Mouse (Mus musculus) heart, embryonic 14.5 days (tissue): ENCODE measurements around the gene Atg5. TPM values are rescaled to one million over a fixed set of nuclear protein-coding genes. Genes with fewer than 3 reads are reported as not detected.

Experiments
- ATAC-seq: fragments of 200-750 bp; cut with Nextera tagmentation; 2 replicates; pipeline ENCODE4 v1.8.0; 2017; ENCODE audit warnings: low read depth, moderate TSS enrichment; ENCODE audit not compliant: insufficient number of reproducible peaks, insufficient read depth, low FRiP score
- H3K27ac ChIP-seq, 2 experiments: fragments of 200-500 bp in 1 of 2; fragments of 300-500 bp in 1 of 2; sonication (generic) in 1 of 2; replicated peaks in 1 of 2; 2 replicates each; pipeline ENCODE4 v1.5.1; 2012 to 2014; ENCODE audit warnings: low read depth in 2 of 2, low read length in 2 of 2, control low read depth in 1 of 2, mild to moderate bottlenecking in 1 of 2, mixed read lengths in 1 of 2; ENCODE audit not compliant: control insufficient read depth in 1 of 2, insufficient read depth in 1 of 2
- H3K27me3 ChIP-seq: fragments of 300-500 bp; sonication (generic); 2 replicates; pipeline ENCODE4 v1.6.1; 2014; ENCODE audit warnings: mild to moderate bottlenecking, low read length, control low read depth; ENCODE audit not compliant: control insufficient read depth, insufficient read depth
- H3K36me3 ChIP-seq: fragments of 300-500 bp; sonication (generic); 2 replicates; pipeline ENCODE4 v1.6.1; 2014; ENCODE audit warnings: mild to moderate bottlenecking, control low read depth, low read length, mixed read lengths; ENCODE audit not compliant: control insufficient read depth, insufficient read depth
- H3K4me1 ChIP-seq, 2 experiments: fragments of 200-500 bp in 1 of 2; fragments of 300-500 bp in 1 of 2; sonication (generic) in 1 of 2; 2 replicates each; pipeline ENCODE4 v1.6.1; 2012 to 2014; ENCODE audit warnings: low read length in 2 of 2, control low read depth in 1 of 2, mixed read lengths in 1 of 2; ENCODE audit not compliant: control insufficient read depth in 2 of 2, insufficient read depth in 2 of 2
- H3K4me2 ChIP-seq: fragments of 300-500 bp; sonication (generic); 2 replicates; pipeline ENCODE4 v1.6.1; 2014; ENCODE audit warnings: mild to moderate bottlenecking, low read length
- H3K4me3 ChIP-seq, 2 experiments: fragments of 200-500 bp in 1 of 2; fragments of 300-500 bp in 1 of 2; sonication (generic) in 1 of 2; 2 replicates each; pipeline ENCODE4 v1.5.1; 2012 to 2014; ENCODE audit warnings: low read length in 2 of 2, mild to moderate bottlenecking in 2 of 2, control low read depth in 1 of 2, low read depth in 1 of 2, moderate library complexity in 1 of 2; ENCODE audit not compliant: control insufficient read depth in 1 of 2, insufficient read depth in 1 of 2
- H3K9ac ChIP-seq: fragments of 300-500 bp; sonication (generic); 2 replicates; pipeline ENCODE4 v1.6.1; 2014; ENCODE audit warnings: mild to moderate bottlenecking, low read length
- H3K9me3 ChIP-seq: fragments of 300-500 bp; sonication (generic); 2 replicates; pipeline ENCODE4 v1.6.1; 2016; ENCODE audit warnings: low read length, control low read depth; ENCODE audit not compliant: control insufficient read depth
- WGBS: fragments of 180-500 bp; shearing (Covaris S2); extraction: QIAGEN DNeasy Blood & Tissue Kit; methylation state at CpG from one replicate; pipeline ENCODE4 v1.1.7; 2014; 5-methylcytosine and 5-hydroxymethylcytosine counted together
- polyA plus RNA-seq: library from polyadenylated mRNA; unstranded; fragments of >200 nt; fragmentation: Nextera tagmentation; extraction: Ambion mirVana; gene quantifications from 2 replicates; pipeline ENCODE4 v1.2.1, GENCODE M21; 2014

The Atg5 gene
- polyA plus RNA-seq, 1 experiment from 2014 or later = 23.9 TPM

GRCm38 (mm10) chr10:44341826-44342521 lies 73.8 kb downstream of the Atg5 start:
- no peak for ATAC-seq
- no peaks in the 10 kb centered on the region for H3K27me3 ChIP-seq
- no peaks in the 10 kb centered on the region for H3K9me3 ChIP-seq
- H3K36me3 ChIP-seq = no peaks in the 10 kb centered on the region; the same call in 1 of the 2 replicates
- H3K4me3 ChIP-seq = no peak overlapping the region
- no peak overlapping the region for H3K27ac ChIP-seq
- no peak overlapping the region for H3K4me2 ChIP-seq
- 91% methylated on average over 6 of the region's 6 CpGs for WGBS
- H3K4me1 ChIP-seq = no peaks in the 10 kb centered on the region
- H3K9ac ChIP-seq = no peak overlapping the region

- WGBS = 90% methylated on average over 3 of the region's 3 CpGs
- no peak for ATAC-seq
- Histone ChIP-seq H3K9me3 (no peaks in the 10 kb centered on the region), H3K4me1 (no peaks in the 10 kb centered on the region), H3K36me3 (no peaks in the 10 kb centered on the region; the same call in 1 of the 2 replicates), H3K4me3 (no peak overlapping the region), H3K9ac (no peak overlapping the region), H3K4me2 (no peak overlapping the region), H3K27me3 (no peaks in the 10 kb centered on the region), H3K27ac (no peak overlapping the region)
Measured at GRCm38 (mm10) chr10:44343351-44343750, 75.2 kb downstream of the Atg5 start.

GRCm38 (mm10) chr10:44347549-44348172 lies 79.5 kb downstream of the Atg5 start:
- H3K4me1 ChIP-seq = no peaks in the 10 kb centered on the region
- H3K27me3 ChIP-seq = no peaks in the 10 kb centered on the region
- no peak overlapping the region for H3K4me2 ChIP-seq
- no peak overlapping the region for H3K27ac ChIP-seq
- H3K36me3 ChIP-seq = no peaks in the 10 kb centered on the region; the same call in 1 of the 2 replicates
- no peak overlapping the region for H3K4me3 ChIP-seq
- 78% methylated on average over 10 of the region's 10 CpGs for WGBS
- no peak for ATAC-seq
- H3K9me3 ChIP-seq = no peaks in the 10 kb centered on the region
- no peak overlapping the region for H3K9ac ChIP-seq

GRCm38 (mm10) chr10:44348474-44349415 lies 80.6 kb downstream of the Atg5 start:
- Histone ChIP-seq H3K4me1 (peaks cover 0 to 9% of the 10 kb centered on the region in 2 experiments; a peak in 2 of 4 replicates), H3K9me3 (no peaks in the 10 kb centered on the region), H3K27ac (no peak overlapping the region), H3K36me3 (no peaks in the 10 kb centered on the region; the same call in 1 of the 2 replicates), H3K4me2 (no peak overlapping the region), H3K9ac (no peak overlapping the region), H3K27me3 (no peaks in the 10 kb centered on the region), H3K4me3 (no peak overlapping the region)
- 44% methylated on average over 14 of the region's 14 CpGs for WGBS
- ATAC-seq = no peak

- no peak for ATAC-seq
- 39% methylated on average over 4 of the region's 4 CpGs for whole genome bisulfite sequencing
- H3K4me3 ChIP-seq = no peak overlapping the region
Measured at GRCm38 (mm10) chr10:44353467-44353866, 85.3 kb downstream of the Atg5 start.

GRCm38 (mm10) chr10:44354393-44354792 lies 86.2 kb downstream of the Atg5 start:
- Histone ChIP-seq H3K9ac (no peak overlapping the region), H3K27ac (no peak overlapping the region), H3K27me3 (no peaks in the 10 kb centered on the region), H3K4me3 (no peak overlapping the region), H3K4me1 (peaks cover 6 to 22% of the 10 kb centered on the region in 2 experiments), H3K4me2 (no peak overlapping the region), H3K9me3 (no peaks in the 10 kb centered on the region), H3K36me3 (no peaks in the 10 kb centered on the region)
- WGBS = 51% methylated on average over 10 of the region's 10 CpGs
- no peak for ATAC-seq

More at GRCm38 (mm10) chr10:44353467-44353866, 85.3 kb downstream of the Atg5 start:
- H3K9ac ChIP-seq = no peak overlapping the region
- no peaks in the 10 kb centered on the region for H3K36me3 ChIP-seq
- no peak overlapping the region for H3K27ac ChIP-seq
- no peaks in the 10 kb centered on the region for H3K27me3 ChIP-seq
- no peaks in the 10 kb centered on the region for H3K9me3 ChIP-seq
- H3K4me1 ChIP-seq = peaks cover 6 to 22% of the 10 kb centered on the region in 2 experiments
- H3K4me2 ChIP-seq = no peak overlapping the region

- 75% methylated on average over 7 of the region's 7 CpGs for WGBS
- no peak overlapping the region for H3K27ac ChIP-seq
- no peaks in the 10 kb centered on the region for H3K27me3 ChIP-seq
- no peaks in the 10 kb centered on the region for H3K36me3 ChIP-seq
- no peak overlapping the region for H3K4me3 ChIP-seq
- H3K4me2 ChIP-seq = no peak overlapping the region
- no peaks in the 10 kb centered on the region for H3K9me3 ChIP-seq
- peaks cover 6 to 22% of the 10 kb centered on the region in 2 experiments for H3K4me1 ChIP-seq
- no peak overlapping the region for H3K9ac ChIP-seq
- no peak for ATAC-seq
Measured at GRCm38 (mm10) chr10:44355216-44355615, 87.1 kb downstream of the Atg5 start.
